In the genomic region with DNA sequence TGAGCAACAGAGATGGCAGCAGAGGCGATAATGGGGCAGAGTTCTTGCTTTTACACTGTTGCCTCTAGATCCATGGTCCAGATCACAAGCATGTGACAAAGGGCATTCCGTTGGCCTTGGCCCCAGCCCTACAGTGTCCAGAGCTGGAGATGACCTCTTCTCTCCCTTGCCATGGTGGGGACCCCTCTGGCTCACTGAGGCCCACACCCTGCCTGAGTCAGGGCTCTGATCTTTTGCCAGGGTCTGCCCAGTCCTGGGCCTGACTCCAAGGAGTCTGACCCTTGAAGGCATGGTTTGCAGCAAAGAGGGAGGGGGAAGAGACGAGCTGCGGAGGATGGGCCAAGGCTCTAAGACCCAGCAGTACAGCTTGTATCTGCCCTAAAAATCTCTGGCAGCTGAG, we compare ENCODE assay signal across 13 mouse cellular contexts. TPM values are rescaled to one million over a fixed set of nuclear protein-coding genes. Genes with fewer than 3 reads are reported as not detected.
DNase-seq lines count a peak whose midpoint lies in the region; ATAC-seq and TF ChIP-seq lines count a peak whose summit lies in the region.
"Had no signal": no experiment of that assay in that cellular context is flagged by ENCODE, and none has a peak within 500 bp of the region (broad histone marks: within the 10 kb centered on the region; RNA-seq: fewer than 3 reads in every experiment).

No protein-coding gene starts in this region.

- H3K4me3 ChIP-seq in forebrain, postnatal 0 days (ENCODE audit: low read depth, low read length): no peak overlapping the region
- H3K4me3 ChIP-seq in forebrain, embryonic 12.5 days (replicated peaks): no peak overlapping the region
- H3K4me3 ChIP-seq: embryonic facial prominence, embryonic 12.5 days; forebrain, embryonic 15.5 days had no signal

- H3K36me3 ChIP-seq in forebrain, postnatal 0 days (ENCODE audit: insufficient read depth): no peaks in the 10 kb centered on the region
- no peaks in the 10 kb centered on the region for H3K36me3 ChIP-seq in forebrain, embryonic 12.5 days (replicated peaks)
- H3K36me3 ChIP-seq: embryonic facial prominence, embryonic 12.5 days; forebrain, embryonic 15.5 days had no signal

- TF ChIP-seq CTCF in forebrain, postnatal 0 days (IDR thresholded peaks at IDR 0.05; ENCODE audit: low read depth): no peak

- no peaks in the 10 kb centered on the region for H3K4me1 ChIP-seq in forebrain, postnatal 0 days (ENCODE audit: insufficient read depth)
- peaks cover 13% of the 10 kb centered on the region for H3K4me1 ChIP-seq in forebrain, embryonic 12.5 days

- no peaks in the 10 kb centered on the region for H3K27me3 ChIP-seq in forebrain, postnatal 0 days (ENCODE audit: insufficient read depth, low read length)
- no peaks in the 10 kb centered on the region for H3K27me3 ChIP-seq in forebrain, embryonic 12.5 days
- H3K27me3 ChIP-seq: embryonic facial prominence, embryonic 12.5 days; forebrain, embryonic 15.5 days had no signal

- H3K27ac ChIP-seq in forebrain, postnatal 0 days (ENCODE audit: low read depth, low read length): no peak overlapping the region
- H3K27ac ChIP-seq in forebrain, embryonic 12.5 days: no peak overlapping the region
- H3K27ac ChIP-seq: embryonic facial prominence, embryonic 12.5 days; forebrain, embryonic 15.5 days; kidney, postnatal 0 days had no signal

- peak; percentile 48 for ATAC-seq in forebrain, postnatal 0 days
- no peak for ATAC-seq in forebrain, embryonic 12.5 days (ENCODE audit: low FRiP score)
- ATAC-seq: forebrain, embryonic 15.5 days had no signal

- no peak overlapping the region for H3K9ac ChIP-seq in forebrain, postnatal 0 days
- H3K9ac ChIP-seq in forebrain, embryonic 12.5 days: no peak overlapping the region
- H3K9ac ChIP-seq: embryonic facial prominence, embryonic 12.5 days; forebrain, embryonic 15.5 days had no signal

- WGBS in forebrain, postnatal 0 days: 74% methylated on average over 4 of the region's 4 CpGs
- 77% methylated on average over 4 of the region's 4 CpGs for WGBS in forebrain, embryonic 12.5 days

- no peaks in the 10 kb centered on the region for H3K9me3 ChIP-seq in forebrain, postnatal 0 days (ENCODE audit: low read length)
- H3K9me3 ChIP-seq in forebrain, embryonic 12.5 days: no peaks in the 10 kb centered on the region
- H3K9me3 ChIP-seq: embryonic facial prominence, embryonic 12.5 days; forebrain, embryonic 15.5 days had no signal

- DNase-seq in forebrain, postnatal 0 days: no peak
- DNase-seq in kidney, postnatal 10 days: peak; percentile 21
- no peak for DNase-seq in kidney, postnatal 4 days
- peak; percentile 29 for DNase-seq in testis, postnatal 14 days (ENCODE audit: low spot score)
- no peak for DNase-seq in testis, postnatal 10 days (ENCODE audit: low spot score)
- DNase-seq in frontal cortex, postnatal 10 days (ENCODE audit: low spot score in 2 of 2): no peak
- DNase-seq: cerebellum, adult 2 months; retina, postnatal 1 day had no signal

- H3K4me2 ChIP-seq in forebrain, postnatal 0 days (ENCODE audit: low read depth): no peak overlapping the region
- H3K4me2 ChIP-seq in forebrain, embryonic 12.5 days: no peak overlapping the region
- H3K4me2 ChIP-seq: embryonic facial prominence, embryonic 12.5 days; forebrain, embryonic 15.5 days; liver, embryonic 11.5 days had no signal

RNA-seq across cellular contexts. Expression of a gene that starts 58.9 kb away (rescaled TPM):
- total RNA-seq in forebrain, postnatal 0 days (2014; rRNA removed): 111 and 141 TPM in 2 replicates
- 22.8 and 24.5 TPM in 2 replicates for polyA plus RNA-seq in forebrain, postnatal 0 days (2015; fragmentation: Nextera tagmentation; extraction: Ambion mirVana)
- polyA plus RNA-seq in forebrain, embryonic 12.5 days (2016; fragmentation: Nextera tagmentation; extraction: Ambion mirVana): 47.3 and 47.5 TPM in 2 replicates

Comparison
In these comparisons a context has a peak if more than half of its experiments do, and no peak if none do; other contexts are left out.
1. DNase-seq: peak in kidney, postnatal 10 days (single experiment) and testis, postnatal 14 days (single experiment); none in forebrain, postnatal 0 days (single experiment), kidney, postnatal 4 days (0 of 2), testis, postnatal 10 days (single experiment) and frontal cortex, postnatal 10 days (0 of 2).